Mouse (Mus musculus) embryonic fibroblast, embryonic 13.5 days (primary cell): ENCODE results near the gene Cacna1s.
A peak's percentile ranks its signal among the peaks of the same experiment; 100 is the strongest.

Source experiments
- CTCF ChIP-seq: IDR thresholded peaks from 2 replicates; pipeline ENCODE4 v1.5.1; 2011; ENCODE audit warnings: mild to moderate bottlenecking, control low read depth, low read length, moderate library complexity, borderline replicate concordance; ENCODE audit not compliant: insufficient read depth
- POLR2A ChIP-seq: IDR thresholded peaks from 2 replicates; pipeline ENCODE4 v1.6.1; 2011; ENCODE audit warnings: low read depth, mild to moderate bottlenecking, control low read depth, low read length, moderate library complexity

- TF ChIP-seq CTCF, result no peak
- peak; percentile 47 for TF ChIP-seq POLR2A
Observed at GRCm38 (mm10) chr1:136017907-136018313, 34.6 kb upstream of the Cacna1s start.
